Mouse (Mus musculus): Measurements from ENCODE around the gene Olfr1393.
A peak's percentile ranks its signal among the peaks of the same experiment; 100 is the strongest.

Olfr1393 gene

DNA sequence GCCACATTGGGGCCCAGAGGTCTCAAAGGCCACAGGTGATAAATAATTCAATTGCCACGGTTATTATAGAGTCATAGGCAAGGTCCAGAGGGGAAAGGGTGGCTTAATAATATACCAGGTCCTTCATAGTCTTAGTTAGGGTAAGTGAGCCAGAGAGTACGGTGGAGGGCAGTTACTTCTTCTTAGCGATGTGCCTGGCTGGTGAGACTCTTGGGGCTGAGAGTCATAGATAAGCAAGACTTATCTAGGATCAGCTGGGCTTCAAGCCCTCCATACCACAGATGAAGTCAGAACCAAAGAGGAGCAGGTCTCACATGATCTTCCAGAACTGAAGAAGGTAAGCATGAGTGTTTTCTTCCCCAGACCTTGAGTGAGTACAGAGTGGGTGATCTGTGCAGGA lies at the start of gene Olfr1393:
TSS of gene Olfr1393 (plus strand) at position 83 of the 400 bp plus-strand sequence.
- DNase-seq = no peak

DNA sequence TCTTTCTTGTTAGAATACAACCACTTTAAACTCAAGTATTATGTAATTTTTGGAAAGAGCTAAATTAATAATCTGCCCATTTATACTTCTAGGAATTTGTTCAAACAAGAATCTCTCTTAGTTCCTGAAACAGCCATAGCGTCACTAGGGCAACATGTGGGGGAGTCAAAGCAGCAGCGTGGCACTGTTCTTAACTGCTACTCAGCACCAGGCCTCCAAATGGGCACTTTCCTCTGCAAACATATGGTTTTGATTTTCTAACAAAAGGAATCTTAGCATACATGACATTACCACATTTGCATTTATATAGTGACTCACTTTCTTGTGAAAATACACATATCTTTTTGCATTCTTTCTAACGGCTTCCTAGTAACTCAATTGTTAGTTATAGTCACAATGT lies 45.3 kb upstream of the Olfr1393 start:
- no peak for DNase-seq

DNA sequence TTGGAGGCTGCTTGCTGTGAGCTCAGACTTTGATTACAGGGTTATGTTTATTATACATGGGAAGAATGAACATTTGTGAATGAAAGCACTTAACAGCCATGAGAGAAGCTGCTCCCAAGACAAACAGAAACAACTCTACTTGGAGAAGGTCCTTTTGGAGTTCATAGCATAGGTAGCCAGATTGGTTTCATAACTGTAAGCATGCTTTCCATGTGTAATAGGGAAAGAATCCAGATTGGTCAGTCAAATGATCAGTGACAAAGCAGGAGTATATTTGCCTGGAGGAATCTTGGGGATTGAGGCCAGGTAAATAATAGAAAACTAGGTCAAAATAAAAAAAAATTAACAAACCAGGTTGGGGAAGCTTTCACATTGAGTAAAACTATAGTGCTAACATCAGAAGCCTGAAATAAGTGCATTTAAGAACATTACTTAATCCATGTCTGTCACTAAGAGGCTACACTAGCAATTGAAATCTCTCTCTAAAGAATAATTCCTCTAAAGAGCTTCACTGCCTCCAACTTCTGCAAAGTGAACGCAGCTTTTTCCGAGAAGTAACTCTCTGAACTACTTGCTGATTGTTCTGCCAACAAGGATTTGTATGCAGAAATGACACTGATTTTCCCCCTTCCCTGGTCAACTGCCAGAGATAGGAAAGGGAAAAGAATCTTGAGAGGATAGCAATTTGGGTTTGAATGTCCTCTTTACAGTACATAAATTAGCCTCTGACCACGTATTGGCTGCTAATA lies 42.5 kb upstream of the Olfr1393 start:
- peak; percentile 84 for DNase-seq

DNA sequence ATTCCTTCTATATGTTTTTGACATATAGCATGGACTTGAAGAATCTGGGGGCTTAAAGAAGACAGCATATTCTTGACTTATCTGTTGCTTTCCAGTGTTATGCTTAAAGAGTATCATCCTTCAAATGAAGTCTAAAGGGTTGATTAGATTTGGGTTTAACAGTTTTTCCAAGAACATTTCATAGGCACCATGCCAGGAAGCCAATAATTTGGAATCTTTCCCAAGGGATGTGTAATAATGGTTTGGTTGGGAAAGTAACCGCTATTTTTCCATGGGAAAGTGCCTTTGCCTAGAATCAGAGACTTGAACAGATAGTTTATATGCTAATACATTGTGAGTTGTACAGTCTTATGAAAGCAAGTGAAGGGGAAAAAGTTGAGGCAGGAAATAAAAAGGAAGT lies 41.2 kb upstream of the Olfr1393 start:
- DNase-seq = no peak

DNA sequence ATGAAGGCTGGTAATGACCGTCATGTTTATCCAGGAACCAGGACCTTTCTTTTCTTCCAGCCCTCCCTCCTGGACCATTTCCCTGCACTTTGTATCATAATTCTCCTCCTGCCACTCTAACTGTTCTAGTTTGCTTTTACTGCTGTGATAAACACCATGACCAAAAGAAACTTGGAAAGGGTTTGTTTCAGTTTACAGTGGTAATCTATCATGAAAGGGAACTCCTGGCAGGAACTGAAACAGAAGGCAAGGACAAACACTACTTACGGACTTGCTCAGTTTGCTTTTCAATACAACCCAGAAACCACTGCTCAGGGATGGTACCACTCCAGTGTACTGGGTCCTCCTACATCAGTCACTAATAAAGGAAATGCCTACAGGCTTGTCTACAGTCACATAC lies 40.6 kb upstream of the Olfr1393 start:
- peak; percentile 89 for DNase-seq

DNA sequence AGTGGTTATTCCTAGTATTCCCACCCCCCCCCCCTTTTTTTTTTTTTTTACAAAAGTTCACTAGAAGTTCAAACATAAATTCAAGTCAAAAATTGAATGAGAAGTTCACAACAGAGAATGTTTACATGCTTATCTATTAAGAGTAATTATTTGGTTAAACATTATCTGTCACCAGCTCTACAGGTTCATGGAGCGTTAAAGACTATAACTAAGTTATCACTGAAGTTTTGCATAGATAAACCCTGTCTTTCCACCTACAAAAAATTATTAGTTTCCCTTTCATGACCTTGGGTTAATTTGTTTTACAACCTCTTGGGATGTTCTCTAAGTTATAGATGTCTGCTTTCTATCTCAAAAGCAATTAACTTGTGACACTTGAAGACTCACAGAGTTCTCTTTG lies 37.8 kb upstream of the Olfr1393 start:
- no peak for DNase-seq

DNA sequence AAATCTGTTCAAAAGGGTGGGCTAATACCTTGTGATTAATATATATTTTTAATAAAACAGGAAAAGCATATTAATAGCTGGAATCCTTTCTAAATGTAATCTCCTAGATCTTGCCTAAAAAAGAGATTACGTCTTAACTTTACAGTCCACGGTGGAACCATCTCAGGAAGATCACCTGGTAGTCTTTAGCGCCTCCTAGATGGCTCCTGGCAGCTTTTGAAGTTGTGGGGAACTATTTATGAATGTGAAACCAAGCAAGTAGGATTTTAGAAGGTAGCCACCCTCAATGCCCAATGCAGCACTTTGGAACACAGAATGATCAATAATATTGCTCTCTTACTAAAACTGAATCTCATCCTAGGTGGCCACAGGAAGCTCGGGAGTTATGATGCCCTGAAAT lies 37.2 kb upstream of the Olfr1393 start:
- DNase-seq = peak; percentile 73

DNA sequence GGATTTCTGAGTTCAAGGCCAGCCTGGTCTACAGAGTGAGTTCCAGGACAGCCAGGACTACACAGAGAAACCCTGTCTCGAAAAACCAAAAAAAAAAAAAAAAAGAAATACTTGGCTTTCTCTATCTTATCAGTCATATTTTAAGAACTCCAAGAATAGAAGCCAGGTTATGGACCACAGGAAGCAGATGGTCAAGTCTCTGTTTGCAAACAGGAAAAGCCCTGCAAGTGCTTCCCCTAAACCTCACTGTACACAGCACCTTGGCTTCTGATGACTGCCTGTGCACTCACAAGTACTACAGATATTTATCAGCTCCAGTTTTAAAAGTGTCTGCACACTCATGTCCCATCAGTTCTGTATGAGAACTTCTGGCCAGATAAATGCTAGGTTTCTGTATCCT lies 36.6 kb upstream of the Olfr1393 start:
- peak; percentile 91 for DNase-seq

DNA sequence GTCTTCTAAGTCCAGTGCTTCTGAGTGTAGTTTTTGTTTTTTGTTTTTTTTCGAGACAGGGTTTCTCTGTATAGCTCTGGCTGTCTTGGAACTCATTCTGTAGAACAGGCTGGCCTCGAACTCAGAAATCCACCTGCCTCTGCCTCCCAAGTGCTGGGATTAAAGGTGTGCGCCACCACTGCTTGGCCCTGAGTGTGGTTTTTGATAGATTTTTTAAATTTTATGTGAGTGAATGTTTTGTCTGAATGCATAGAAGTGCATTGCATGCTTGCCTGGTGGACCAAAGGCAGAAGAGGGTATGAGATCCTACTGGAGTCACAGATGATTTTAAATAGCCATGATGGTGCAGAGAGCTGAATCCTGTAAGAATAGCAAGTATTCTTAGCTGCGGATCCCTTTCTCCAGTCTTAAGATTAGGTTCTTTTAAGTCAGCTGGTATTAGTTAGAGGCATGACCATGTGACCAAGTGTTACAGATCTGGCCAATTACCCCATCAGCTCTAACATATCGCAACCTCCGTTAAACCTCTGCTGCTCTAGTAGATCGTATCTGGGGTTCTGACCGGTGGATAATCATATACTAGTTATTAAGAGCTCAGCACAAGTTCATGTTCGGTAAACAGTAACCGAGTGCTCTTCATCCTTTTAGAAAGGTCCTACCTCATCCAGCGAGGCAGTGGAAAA lies 35.0 kb upstream of the Olfr1393 start:
- peak; percentile 55 for DNase-seq

DNA sequence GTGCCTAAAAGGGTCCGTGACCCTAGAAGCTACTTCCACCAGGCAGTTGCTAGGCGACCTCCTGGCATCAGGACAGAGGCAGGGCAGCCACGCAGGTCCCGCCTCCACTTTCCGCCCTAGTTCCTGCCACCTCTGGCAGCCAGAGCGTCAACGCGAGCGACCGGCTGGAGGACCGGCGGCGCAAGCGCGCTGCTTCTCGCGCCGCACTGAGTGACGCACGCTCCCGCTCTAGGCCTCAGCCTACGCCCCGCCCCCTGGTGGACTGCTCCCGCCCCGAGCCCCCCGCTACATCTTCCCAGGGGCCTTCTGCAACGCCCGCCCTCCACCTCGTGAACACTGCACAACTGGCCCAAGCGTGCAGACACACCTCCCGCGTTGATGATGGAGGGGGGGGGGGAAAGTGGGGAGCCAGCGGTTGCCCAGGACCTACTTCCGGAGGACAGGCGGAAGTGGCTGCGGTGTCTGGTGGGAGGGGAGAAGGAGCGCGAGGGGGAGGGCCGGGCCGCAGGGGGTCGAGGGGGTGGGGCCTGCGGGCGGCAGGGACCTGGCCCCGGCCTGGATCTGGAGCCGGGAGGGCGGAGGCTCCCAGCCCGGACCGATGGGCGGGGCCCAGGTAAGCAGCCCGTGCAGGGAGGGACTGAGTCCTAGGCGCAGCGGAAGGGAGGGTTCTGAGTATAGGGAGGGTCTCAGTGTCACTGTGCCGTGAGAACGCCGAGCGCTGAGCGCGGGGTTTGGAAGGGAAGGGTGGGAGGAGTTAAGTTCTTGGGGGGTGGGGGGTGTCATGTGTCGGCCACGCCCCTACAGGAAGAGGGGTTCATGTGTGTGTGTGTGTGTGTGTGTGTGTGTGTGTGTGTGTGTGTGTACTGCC lies 34.1 kb upstream of the Olfr1393 start, which contains the start of gene Mgat1:
TSS of gene Mgat1 (plus strand) at position 465 of the 868 bp plus-strand sequence.
- peak; percentile 100 for DNase-seq

DNA sequence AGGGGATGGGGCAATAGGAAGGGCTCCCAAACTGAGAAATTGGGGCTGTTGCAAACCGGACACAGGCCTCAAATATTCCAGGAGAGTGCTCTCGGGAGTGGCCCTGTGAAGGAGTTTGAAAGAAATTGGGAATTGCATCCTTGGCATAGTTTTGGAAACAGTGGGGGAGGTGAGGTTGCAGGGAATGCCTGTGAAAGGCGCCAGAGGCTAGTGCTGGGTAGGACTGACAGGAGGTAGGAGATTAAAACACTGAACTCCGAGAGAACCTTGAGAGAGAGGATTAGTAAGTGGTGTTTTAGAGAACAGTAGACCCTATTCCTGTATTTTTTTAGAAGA lies 33.5 kb upstream of the Olfr1393 start:
- DNase-seq = no peak

DNA sequence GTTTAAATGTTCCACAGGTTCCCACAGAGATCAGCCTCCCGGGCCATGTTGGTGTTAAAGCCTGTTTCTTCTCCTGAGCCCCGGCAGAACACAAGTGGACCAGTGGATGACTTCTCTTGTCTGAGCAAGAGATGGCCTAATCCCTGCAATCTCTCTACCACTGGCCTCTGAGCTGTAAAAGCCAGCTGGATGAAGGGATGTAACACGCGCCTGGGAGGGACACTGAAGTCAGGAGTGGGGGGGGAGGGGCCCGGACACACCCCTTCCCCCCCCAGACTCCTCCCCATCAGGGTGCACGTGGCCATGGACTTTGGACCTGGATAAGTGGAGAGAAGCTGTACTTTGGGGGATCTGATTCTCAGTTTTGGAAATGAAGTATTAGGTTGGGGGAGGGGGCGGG lies 32.9 kb upstream of the Olfr1393 start:
- DNase-seq = peak; percentile 98

DNA sequence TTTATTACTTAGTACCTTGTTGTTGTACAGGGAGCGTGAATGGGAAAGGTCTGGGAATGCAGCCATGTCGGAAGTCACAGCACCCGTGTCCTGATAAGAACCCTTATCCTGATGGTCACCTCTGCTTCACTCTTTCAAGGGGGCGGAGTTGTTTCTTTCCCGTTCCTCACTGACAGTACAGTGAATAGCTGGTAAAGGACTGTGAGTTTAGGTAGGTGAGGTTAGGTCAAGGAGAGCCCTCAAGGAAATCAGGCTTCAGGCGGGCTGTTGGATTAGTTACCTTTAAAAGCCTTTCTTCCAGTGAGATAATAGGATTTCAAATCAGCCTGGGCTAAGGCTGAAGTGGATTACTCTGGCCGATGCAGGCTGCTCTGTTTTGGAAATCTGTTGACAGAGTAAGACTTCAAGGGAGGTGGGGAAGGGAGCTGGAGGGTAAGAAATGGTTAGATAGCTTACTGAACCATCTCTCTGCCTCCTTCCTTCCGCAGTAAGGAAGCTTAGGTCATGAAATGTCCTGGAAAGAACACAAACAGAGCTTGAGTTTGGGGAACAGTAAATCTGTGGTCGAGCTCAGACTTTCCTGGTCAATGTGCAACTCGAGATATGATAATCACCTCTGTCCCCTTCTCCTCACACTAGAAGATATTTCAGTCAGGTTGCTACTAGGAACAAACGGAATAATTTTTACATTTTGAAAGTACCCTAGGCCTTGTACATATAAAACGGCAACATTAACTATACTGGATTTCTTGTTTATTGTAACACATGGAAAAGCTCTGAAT lies 32.3 kb upstream of the Olfr1393 start:
- DNase-seq = no peak

DNA sequence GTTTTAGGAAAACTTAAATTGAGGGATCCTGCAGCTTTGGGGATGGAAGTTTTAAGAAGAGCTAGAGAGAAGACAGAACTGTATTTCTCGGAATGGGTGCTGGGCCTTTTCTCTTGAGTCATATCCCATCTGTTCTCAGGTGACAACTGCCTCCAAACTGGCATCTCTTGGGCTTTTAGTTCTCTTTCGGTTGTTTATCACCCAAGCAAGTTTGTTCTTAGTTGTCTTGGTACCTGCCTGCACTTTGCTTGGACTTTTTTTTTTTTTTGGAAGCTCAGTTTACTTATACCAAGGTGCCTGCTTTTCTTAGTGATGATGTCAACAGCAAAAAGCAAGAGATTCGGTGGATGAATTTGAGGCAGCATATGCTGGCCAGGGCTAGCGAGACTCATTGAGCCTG lies 31.6 kb upstream of the Olfr1393 start:
- DNase-seq = peak; percentile 64

DNA sequence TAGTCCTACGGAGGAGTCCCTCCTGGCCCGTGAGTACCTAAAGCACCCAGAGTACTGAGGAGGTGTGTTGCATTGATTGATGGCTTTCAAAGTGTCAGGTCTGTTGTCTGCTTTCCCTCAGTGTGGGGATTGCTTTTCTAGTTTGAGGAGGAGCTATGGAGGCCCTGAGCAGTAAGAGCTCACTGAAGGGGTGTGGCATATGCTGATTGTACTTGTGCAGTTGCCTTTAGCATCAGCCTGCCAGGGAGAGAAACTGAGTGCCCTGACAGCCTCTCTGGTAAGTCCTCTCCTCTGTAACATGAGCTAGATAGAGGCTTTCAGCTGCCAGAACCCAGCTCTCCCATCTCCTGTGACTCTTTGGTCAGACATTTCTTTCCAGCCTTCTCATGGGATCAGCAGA lies 30.8 kb upstream of the Olfr1393 start:
- peak; percentile 88 for DNase-seq

DNA sequence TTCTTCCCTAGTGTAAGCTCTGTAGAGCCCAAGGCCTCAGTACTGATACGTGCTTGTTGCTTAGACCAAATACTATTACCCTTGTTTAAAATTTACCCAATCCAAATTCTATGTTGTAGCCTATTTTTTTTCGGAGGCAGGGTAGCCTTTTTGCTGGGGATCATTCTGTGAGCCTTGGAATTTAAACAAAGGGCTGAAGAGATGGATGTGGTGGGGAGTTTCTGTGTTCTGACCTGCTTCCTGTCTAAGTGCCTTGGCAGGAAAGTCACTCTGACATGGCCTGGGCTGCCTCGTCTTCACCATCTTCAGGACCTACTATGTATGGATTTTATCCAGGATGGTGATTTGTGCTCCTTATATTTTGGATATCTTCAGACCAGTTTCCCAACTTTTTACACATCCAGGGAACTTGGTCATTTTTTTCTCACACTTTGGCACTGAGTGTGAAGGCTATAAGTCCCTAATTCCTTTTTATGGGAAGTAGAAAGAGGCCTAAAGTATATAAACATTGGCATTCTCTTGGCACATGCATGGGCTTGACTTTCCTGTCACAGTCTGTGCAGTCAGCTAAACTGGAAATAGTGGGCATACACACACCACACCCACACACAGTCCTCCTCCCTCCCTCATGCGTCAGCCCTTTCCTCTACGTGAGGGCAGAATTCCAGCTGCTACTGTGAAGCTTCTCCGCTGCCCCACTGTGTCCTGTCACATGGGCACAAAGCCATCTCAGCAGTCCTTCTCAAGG lies 29.7 kb upstream of the Olfr1393 start:
- peak; percentile 98 for DNase-seq

DNA sequence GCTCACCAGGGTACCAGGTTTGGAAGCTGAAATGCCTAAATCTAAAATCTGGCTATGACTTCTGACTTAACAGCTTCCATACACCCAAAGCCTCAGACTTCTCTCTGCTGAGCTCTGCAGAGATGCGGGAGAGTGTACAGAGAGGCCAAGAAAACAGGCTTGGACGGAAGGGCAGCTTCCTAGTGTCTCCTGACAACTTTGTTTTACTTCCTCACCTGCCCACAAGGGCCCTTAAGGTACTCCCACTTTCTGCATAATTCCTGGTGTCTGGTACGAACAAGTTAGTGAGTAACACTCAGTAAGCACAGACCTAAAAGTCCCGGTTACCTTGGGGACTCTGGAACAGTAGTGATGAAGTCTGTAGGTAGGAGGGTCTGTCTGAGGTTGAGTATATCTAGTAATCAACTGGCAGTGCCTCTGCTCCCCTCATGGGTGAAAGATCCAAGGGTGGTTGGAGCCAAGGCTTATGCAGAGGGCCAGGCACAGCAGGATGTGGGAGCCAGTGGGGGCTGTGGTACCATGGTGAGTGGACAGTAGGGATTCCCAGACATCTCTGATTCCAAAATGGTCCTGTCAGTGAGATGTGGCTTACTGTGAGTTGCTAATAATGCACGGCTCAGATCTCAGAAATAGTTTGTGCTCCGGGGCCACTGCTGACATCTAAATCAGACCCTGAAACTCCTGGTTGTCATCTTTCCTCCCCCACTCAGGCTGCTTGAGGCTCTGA lies 29.0 kb upstream of the Olfr1393 start:
- peak; percentile 90 for DNase-seq

DNA sequence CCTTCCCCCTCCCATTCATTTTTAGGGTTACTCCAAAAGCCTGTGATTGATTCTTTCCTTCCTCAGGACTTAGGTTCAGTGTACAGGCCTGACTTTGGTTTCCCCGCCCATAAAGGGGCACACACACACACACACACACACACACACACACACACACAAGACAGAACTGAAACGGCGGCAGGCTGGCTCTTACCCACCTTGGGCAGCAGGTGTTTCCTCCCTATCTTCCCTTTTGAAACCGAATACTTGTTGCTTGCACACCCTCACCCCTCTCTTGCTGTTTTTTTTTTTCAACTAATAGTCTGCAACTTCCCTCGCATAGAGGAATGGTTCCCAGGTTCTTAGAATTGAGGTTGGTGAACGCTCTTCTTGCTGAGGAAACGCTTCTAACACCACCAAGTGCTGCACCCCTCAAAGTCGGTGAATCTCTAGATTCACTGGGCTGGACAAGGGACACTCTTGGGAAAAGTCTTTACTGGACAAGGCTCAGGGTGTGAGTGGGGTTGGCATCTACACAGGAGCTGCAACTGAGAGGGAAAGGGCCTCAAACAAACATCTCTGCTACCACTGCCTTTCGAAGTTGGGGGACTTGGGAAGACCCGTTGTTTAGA lies 28.2 kb upstream of the Olfr1393 start:
- peak; percentile 95 for DNase-seq

DNA sequence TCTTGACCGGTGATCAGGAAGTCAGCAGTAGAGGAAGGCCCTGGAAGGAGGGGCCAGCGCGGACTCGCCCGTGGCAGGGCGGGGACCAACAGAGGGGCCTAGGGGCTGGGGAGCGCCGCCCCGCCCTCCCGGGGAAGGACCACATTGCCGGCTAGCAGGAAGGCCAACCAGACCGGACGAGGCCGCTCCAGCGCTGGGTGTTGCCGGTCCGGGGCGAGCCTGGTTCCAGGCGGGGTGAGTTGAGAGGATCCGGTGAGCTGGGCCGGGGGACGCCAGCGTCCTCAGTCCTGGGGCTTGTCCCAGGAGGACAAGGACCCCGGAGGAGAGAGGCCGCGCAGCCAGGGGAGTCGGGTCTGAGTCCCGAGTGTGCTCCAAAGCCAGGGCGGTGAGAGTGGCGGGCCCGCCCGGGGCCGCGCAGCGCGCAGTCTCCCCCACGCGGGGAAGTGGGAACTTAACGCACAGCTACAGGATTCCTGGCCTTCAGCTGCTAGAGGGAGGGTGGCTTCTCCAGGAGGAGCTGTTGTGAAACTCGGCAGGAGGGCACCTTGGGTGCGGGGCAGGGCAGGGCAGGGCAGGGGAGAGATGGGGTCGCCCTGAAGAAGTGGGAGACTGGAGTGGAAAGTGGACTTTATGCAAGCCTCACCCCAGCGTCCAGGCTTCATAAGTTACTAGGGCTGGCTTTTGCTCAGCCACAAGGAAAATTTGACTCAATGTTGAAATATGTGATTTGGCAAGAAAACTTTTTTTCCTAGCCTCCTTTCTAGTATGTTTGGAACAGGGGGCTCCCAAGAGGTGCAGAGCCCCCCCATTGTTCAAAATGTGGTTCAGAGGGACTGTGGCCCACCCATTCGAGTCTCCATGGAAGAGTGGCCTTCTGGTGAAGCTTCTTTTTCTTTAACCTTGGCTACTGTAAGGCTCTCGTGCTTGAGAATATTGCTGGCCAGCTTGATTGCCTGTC lies 27.4 kb upstream of the Olfr1393 start:
- DNase-seq = peak; percentile 100

DNA sequence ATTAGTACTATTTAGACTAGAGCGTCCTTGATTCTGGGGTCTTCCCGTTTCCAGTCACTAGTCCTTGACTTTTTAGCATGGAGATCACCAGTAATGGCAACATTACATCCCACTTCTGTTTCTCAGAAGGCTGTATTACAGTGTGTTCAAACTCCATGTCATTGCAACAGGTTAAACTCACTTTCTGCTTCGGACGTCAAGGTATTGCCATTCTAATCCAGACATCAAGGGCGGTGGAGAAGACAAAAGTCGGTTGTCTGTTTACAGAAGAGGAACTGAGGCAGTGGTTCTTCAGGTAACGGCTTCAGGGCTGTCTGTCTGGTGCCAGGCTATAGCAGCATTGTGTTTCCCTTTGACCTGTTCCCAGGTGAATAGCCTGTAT lies 26.7 kb upstream of the Olfr1393 start:
- no peak for DNase-seq

All from heart, adult 11 months (tissue).